Mouse (Mus musculus) liver, embryonic 12.5 days (tissue): ENCODE measurements around the gene Mindy2. TPM values are rescaled to one million over a fixed set of nuclear protein-coding genes. Genes with fewer than 3 reads are reported as not detected.

Experiments used
- ATAC-seq: fragments of 200-750 bp; cut with Nextera tagmentation; 2 replicates; pipeline ENCODE4 v1.8.0; 2017; ENCODE audit warnings: moderate number of reproducible peaks, mild to moderate bottlenecking, moderate library complexity
- H3K27ac ChIP-seq: fragments of 300-500 bp; sonication (generic); 2 replicates; pipeline ENCODE4 v1.5.1; 2016; ENCODE audit warnings: mild to moderate bottlenecking
- H3K27me3 ChIP-seq: fragments of 300-500 bp; sonication (generic); replicated peaks from 2 replicates; pipeline ENCODE4 v1.6.1; 2016; ENCODE audit warnings: mild to moderate bottlenecking, moderate library complexity
- H3K36me3 ChIP-seq: fragments of 300-500 bp; sonication (generic); 2 replicates; pipeline ENCODE4 v1.6.1; 2016; ENCODE audit warnings: mild to moderate bottlenecking, moderate library complexity
- H3K4me1 ChIP-seq: fragments of 300-500 bp; sonication (generic); 2 replicates; pipeline ENCODE4 v1.6.1; 2016
- H3K4me2 ChIP-seq: fragments of 300-500 bp; sonication (generic); 2 replicates; pipeline ENCODE4 v1.6.1; 2016; ENCODE audit warnings: mild to moderate bottlenecking, moderate library complexity
- H3K4me3 ChIP-seq: fragments of 300-500 bp; sonication (generic); 2 replicates; pipeline ENCODE4 v1.5.1; 2016; ENCODE audit warnings: mild to moderate bottlenecking, moderate library complexity
- H3K9ac ChIP-seq: fragments of 300-500 bp; sonication (generic); 2 replicates; pipeline ENCODE4 v1.6.1; 2016; ENCODE audit warnings: mild to moderate bottlenecking, moderate library complexity
- H3K9me3 ChIP-seq: fragments of 300-500 bp; sonication (generic); replicated peaks from 2 replicates; pipeline ENCODE4 v1.6.1; 2016; ENCODE audit warnings: mild to moderate bottlenecking, moderate library complexity
- WGBS: fragments of 180-500 bp; shearing (Covaris S2); methylation state at CpG from one replicate; pipeline ENCODE4 v1.1.7; 2016; ENCODE audit not compliant: insufficient replicate concordance; 5-methylcytosine and 5-hydroxymethylcytosine counted together
- polyA plus RNA-seq: library from polyadenylated mRNA; unstranded; fragments of >200 nt; fragmentation: Nextera tagmentation; extraction: Ambion mirVana; gene quantifications from 2 replicates; pipeline ENCODE4 v1.2.1, GENCODE M21; 2016

The Mindy2 gene
- polyA plus RNA-seq, 1 experiment from 2014 or later: 29.6 TPM

DNA sequence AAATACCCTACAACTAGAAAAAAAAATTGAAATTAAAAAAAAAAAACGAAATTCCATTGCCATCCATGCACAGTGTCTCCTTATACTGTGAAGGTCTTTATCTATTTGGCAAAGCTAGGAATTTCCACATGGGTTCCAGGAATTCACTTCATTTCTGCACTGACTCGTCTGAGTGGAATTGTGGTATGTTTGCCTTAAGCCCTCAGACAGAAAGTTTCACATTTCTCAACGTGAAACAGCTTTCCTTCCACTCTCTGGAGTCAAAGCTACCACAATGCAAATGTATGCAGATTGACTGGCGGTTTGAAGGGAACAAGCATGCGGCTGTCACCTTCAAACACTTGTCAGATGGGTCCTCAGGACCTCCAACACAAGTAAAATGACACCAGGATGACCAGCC is 25.3 kb downstream of the Mindy2 start:
- H3K9me3 ChIP-seq: no peaks in the 10 kb centered on the region
- H3K27ac ChIP-seq: no peak overlapping the region
- 40% methylated on average over 5 of the region's 5 CpGs for WGBS
- H3K27me3 ChIP-seq: no peaks in the 10 kb centered on the region
- no peak overlapping the region for H3K9ac ChIP-seq
- no peak overlapping the region for H3K4me3 ChIP-seq
- ATAC-seq: no peak
- H3K4me2 ChIP-seq: no peak overlapping the region
- no peaks in the 10 kb centered on the region for H3K4me1 ChIP-seq
- peaks cover 52% of the 10 kb centered on the region for H3K36me3 ChIP-seq

DNA sequence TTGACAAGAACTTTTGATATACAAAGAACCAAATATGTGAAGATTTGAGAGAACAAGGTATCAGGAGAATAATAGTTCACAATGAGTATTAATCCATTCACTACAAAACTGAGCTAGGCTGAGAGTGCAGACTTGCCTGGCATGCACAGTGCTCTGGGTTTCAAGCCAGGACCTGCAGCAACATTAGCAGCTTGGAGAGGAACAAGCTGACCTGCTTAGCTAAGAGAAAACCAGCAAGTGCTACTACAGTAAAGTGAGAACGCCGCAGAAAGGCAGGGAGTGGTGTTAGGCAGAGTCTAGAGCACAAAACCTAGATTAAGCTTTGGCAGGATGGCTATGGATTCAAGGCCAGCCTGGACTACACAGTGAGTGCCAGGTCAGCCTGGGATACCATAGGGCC is 27.3 kb downstream of the Mindy2 start:
- no peak overlapping the region for H3K9ac ChIP-seq
- no peak overlapping the region for H3K27ac ChIP-seq
- no peaks in the 10 kb centered on the region for H3K27me3 ChIP-seq
- no peak overlapping the region for H3K4me2 ChIP-seq
- no peak for ATAC-seq
- H3K36me3 ChIP-seq: peaks cover 65% of the 10 kb centered on the region
- no peak overlapping the region for H3K4me3 ChIP-seq
- WGBS: 94% methylated on average over 2 of the region's 2 CpGs
- no peaks in the 10 kb centered on the region for H3K9me3 ChIP-seq
- H3K4me1 ChIP-seq: no peaks in the 10 kb centered on the region

DNA sequence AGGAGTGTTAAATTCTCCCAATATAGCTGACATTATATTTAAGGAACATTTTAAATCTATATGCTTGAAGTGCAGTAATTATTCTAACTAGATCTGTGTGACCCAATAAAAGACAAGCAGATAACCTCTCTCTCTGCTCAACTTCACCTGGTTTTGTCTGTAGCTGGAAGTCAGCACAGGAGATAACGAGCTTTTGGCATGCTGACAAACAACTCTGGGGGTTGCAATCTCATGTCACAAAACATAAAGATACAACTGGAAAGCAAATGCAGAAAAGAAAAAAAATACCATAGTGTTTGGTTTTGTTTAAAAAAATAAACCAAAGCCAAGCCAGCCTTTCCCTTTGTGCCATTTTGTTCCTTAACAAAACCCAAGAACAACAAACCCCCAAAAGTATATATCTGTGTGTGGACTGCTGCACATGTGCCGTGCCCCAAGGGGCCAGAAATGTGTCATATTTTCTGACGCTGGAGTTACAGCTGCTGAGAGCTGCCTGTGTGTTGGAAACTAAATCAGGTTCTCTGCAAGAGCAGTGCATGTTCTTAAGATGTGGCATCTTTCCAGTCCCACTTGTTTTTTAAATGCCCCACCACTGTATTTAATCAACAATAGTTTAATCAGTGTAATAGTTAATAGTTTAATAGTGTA is 45.8 kb downstream of the Mindy2 start:
- Histone ChIP-seq H3K4me3 (no peak overlapping the region), H3K27me3 (no peaks in the 10 kb centered on the region), H3K36me3 (peaks cover 96% of the 10 kb centered on the region), H3K27ac (no peak overlapping the region), H3K4me2 (no peak overlapping the region), H3K9me3 (no peaks in the 10 kb centered on the region), H3K9ac (no peak overlapping the region), H3K4me1 (no peaks in the 10 kb centered on the region)
- ATAC-seq: no peak
- WGBS: 75% methylated on average over 3 of the region's 3 CpGs

DNA sequence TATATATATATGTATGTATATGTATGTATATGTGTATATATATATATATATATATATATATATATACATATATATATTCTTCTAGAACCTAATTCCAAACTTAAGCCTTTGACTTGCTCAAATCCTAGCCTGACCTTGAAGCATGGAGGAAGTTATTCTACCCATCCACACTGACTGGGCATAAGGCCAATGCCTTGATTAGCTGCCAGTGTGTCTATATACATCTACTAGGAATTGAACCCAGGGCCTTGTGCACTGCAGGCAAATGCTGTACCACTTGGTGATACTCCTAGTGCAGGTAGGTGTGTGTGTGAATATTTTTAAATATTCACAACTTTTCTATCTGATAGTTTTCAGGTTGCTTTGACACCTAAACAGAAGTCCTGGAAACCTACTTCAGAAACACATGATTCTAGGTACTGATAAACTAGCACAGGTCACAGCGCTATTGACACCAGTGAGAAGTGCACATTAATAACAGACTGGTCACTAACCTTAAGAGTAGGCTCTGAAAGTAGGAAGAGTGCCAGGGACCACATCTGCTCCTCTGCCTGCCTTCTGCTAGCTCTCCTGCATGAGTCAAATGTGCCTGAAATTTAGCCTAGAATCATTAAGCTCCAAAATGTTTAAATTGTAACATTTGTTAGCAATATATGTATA is 54.7 kb downstream of the Mindy2 start:
- WGBS: 97% methylated on average over 1 of the region's 1 CpGs
- no peak overlapping the region for H3K4me3 ChIP-seq
- no peak overlapping the region for H3K9ac ChIP-seq
- H3K27ac ChIP-seq: no peak overlapping the region
- ATAC-seq: no peak
- 0 out of 2 replicates have a peak, but pooled peaks cover 2% of the 10 kb centered on the region for H3K4me1 ChIP-seq
- peaks cover 82% of the 10 kb centered on the region for H3K36me3 ChIP-seq
- H3K9me3 ChIP-seq: no peaks in the 10 kb centered on the region
- H3K27me3 ChIP-seq: no peaks in the 10 kb centered on the region
- H3K4me2 ChIP-seq: no peak overlapping the region

DNA sequence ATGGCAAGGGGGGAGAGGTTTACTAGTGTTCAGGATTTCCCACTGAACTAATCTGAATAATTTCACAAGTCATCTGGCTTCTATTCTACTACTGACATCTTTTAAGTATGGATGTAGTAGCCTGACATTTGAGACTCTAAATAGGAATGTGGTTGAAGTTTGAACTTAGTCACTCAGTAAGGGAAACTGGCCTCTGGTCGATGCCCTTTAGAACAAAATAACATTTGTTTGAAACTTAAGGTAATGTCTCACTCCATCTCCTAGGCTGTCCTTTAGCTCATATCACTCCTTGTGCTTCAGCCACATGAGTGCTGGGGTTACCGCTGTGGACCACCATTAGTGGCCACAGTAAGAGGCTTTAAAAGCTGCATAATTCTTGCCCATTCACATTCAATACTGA is 58.7 kb downstream of the Mindy2 start:
- Histone ChIP-seq H3K4me3 (no peak overlapping the region), H3K27me3 (no peaks in the 10 kb centered on the region), H3K9me3 (no peaks in the 10 kb centered on the region), H3K9ac (no peak overlapping the region), H3K27ac (no peak overlapping the region), H3K4me2 (no peak overlapping the region), H3K4me1 (0 out of 2 replicates have a peak, but pooled peaks cover 2% of the 10 kb centered on the region), H3K36me3 (peaks cover 81% of the 10 kb centered on the region)
- ATAC-seq: no peak
- WGBS: 86% methylated on average over 2 of the region's 2 CpGs

DNA sequence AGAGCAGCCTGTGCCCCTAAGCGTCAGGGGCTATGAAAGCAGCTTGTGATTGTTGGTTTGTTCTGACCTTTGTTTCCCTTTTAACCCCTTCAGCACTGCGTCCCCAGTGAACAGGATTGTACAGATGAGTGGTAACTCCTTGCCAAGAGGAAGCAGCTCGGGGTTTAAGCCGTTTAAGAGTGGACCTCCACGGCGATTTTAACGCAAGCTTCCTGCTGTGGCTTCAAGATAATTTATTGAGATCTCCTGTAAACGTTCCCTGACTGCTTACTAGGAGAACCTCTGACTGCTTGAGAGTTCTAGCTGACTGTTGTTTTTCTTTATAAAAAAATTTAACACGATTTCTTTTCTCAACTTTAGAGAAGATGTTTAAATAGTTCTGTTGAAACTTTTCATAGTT is 65.5 kb downstream of the Mindy2 start:
- Histone ChIP-seq H3K27ac (no peak overlapping the region), H3K4me2 (no peak overlapping the region), H3K4me1 (peaks cover 6% of the 10 kb centered on the region; the same call in 1 of the 2 replicates), H3K9me3 (no peaks in the 10 kb centered on the region), H3K27me3 (no peaks in the 10 kb centered on the region), H3K4me3 (no peak overlapping the region), H3K36me3 (peaks cover 95% of the 10 kb centered on the region), H3K9ac (no peak overlapping the region)
- WGBS: 32% methylated on average over 9 of the region's 9 CpGs
- no peak for ATAC-seq

DNA sequence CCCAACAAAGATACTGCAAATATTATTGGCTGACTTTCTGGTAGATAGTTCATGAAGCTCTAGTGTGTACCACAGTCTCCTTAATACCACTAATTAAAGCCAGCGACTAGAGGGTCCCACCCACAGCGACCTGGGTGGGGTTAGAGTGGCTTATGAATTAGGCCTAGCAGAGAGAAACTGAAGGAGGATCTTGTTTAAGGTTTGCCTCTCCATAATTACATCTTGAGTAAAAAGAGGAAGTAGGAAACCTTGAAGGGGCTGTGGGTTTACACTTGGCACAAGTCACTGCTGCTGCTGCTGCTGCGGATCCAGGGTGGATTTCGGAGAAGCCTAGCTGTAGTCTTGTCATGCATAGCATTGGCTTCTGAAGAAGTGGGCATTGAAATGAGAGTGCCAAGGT is 66.2 kb downstream of the Mindy2 start:
- Histone ChIP-seq H3K9me3 (no peaks in the 10 kb centered on the region), H3K4me3 (no peak overlapping the region), H3K36me3 (peaks cover 96% of the 10 kb centered on the region), H3K27me3 (no peaks in the 10 kb centered on the region), H3K9ac (0 out of 2 replicates have a peak overlapping the region, but pooled peaks have one; percentile 0), H3K4me1 (peaks cover 6% of the 10 kb centered on the region; the same call in 1 of the 2 replicates), H3K4me2 (no peak overlapping the region), H3K27ac (peak overlapping the region; percentile 43; the same call in 1 of the 2 replicates)
- ATAC-seq: no peak
- 54% methylated on average over 4 of the region's 4 CpGs for WGBS

DNA sequence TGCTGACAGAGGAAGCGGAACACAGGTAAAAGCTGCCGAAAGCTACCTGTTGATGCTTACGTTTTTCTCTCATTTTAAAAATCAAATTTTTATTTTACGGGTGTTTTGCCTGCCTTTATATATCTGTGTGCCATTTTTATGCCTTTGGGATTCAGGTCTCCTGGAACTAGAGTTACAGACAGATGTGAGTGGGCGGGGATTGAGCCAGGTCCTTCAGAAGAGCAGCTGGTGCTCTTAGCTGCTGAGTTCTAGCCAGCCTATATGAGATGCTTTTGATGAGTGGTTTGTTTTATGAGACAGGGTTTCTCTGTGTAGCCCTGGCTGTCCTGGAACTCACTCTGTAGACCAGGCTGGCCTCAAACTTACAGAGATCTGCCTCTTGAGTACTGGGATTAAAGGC is 69.8 kb downstream of the Mindy2 start:
- Histone ChIP-seq H3K36me3 (peaks cover 93% of the 10 kb centered on the region), H3K27me3 (no peaks in the 10 kb centered on the region), H3K4me3 (no peak overlapping the region), H3K9me3 (no peaks in the 10 kb centered on the region), H3K9ac (no peak overlapping the region), H3K27ac (no peak overlapping the region), H3K4me1 (peaks cover 10% of the 10 kb centered on the region), H3K4me2 (no peak overlapping the region)
- ATAC-seq: no peak
- WGBS: 85% methylated on average over 5 of the region's 5 CpGs

DNA sequence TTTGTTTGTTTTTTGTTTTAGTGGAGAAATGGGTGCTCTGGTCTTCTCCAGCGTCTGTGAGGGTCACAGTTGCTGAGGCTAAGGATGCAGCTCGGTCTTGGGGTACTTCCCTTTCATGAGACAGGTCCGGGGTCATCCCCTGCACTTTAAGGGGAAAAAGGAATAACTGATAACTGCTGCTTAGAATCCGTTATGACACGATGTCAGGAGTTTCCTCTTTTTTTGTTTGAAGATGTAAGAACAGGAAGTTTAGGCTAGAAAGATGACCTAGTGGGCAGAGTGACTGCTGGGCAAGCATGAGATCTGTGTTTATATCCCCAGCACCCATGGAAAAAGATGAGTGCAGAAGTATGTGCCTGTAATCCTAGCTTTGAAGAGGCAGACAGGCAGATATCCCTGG is 71.8 kb downstream of the Mindy2 start:
- Histone ChIP-seq H3K9me3 (no peaks in the 10 kb centered on the region), H3K27me3 (no peaks in the 10 kb centered on the region), H3K9ac (no peak overlapping the region), H3K4me2 (no peak overlapping the region), H3K4me3 (no peak overlapping the region), H3K4me1 (peaks cover 3% of the 10 kb centered on the region; the same call in 1 of the 2 replicates), H3K27ac (no peak overlapping the region), H3K36me3 (peaks cover 92% of the 10 kb centered on the region)
- no peak for ATAC-seq
- WGBS: 36% methylated on average over 5 of the region's 5 CpGs

DNA sequence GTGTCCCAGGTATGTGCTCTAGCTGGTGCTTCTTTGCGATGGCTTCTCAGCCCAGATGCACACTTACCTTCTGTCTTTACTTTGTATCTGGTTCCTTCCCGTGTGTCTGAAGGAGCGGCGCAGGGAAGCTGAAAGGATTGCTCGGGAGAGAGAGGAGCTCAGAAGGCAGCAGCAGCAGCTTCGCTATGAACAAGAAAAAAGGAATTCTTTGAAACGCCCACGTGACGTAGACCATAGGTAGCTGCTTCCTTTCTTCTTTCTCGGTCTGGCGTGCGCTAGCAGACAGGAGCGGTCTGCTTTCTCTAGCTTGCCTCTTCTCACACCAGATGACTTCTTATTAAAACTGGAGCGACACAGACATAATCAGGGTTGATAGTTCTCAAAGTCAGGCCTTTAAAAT is 72.3 kb downstream of the Mindy2 start:
- H3K4me1 ChIP-seq: peaks cover 3% of the 10 kb centered on the region; the same call in 1 of the 2 replicates
- H3K4me3 ChIP-seq: no peak overlapping the region
- no peak overlapping the region for H3K9ac ChIP-seq
- WGBS: 83% methylated on average over 14 of the region's 14 CpGs
- H3K27ac ChIP-seq: no peak overlapping the region; the same call in 1 of the 2 replicates
- ATAC-seq: no peak
- H3K36me3 ChIP-seq: peaks cover 92% of the 10 kb centered on the region
- no peaks in the 10 kb centered on the region for H3K27me3 ChIP-seq
- H3K4me2 ChIP-seq: no peak overlapping the region
- no peaks in the 10 kb centered on the region for H3K9me3 ChIP-seq

DNA sequence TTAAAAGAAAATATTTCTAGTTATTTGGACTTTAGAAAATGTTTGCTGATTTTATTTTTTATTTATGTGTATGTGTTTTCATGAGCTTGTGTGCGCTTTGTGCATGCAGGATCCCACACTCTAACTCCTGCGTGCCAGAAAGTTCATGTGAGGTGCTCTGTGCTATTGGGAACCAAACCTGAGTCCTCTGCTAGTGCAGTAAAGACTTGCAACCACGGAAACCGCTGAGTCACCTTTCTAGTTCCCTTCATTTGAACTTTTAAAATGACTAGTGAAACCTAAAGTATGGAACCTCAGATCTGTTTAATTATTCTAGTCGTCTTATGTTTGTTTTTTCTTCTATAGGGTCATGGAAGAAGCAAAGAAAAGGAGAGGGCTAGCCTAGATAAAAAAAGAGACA is 76.0 kb downstream of the Mindy2 start:
- WGBS: 80% methylated on average over 5 of the region's 5 CpGs

DNA sequence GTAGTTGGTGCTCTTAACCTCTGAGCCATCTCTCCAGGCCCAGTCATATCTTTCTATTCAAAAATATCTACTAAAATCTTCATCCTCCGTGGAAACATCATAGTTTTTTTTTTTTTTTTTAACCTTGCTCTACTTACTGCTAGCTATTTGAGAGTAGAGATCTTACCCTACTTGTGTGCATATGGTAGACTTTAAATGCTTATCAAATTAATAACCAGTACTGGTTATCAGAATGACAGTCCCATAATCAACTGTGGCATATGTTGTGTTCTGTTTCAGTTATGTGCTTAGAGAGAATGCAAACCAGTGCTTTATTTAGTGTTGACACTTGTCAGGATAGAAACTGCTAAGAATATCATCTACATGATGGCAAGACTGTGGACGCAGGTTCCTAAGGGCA is 78.9 kb downstream of the Mindy2 start:
- no peak overlapping the region for H3K4me2 ChIP-seq
- H3K27me3 ChIP-seq: no peaks in the 10 kb centered on the region
- no peaks in the 10 kb centered on the region for H3K9me3 ChIP-seq
- no peak overlapping the region for H3K27ac ChIP-seq
- H3K36me3 ChIP-seq: peaks cover 89% of the 10 kb centered on the region
- no peak overlapping the region for H3K9ac ChIP-seq
- ATAC-seq: no peak
- H3K4me3 ChIP-seq: no peak overlapping the region
- no peaks in the 10 kb centered on the region for H3K4me1 ChIP-seq
- 78% methylated on average over 2 of the region's 2 CpGs for WGBS

More for the DNA sequence above, 76.0 kb downstream of the Mindy2 start:
- Histone ChIP-seq H3K4me2 (no peak overlapping the region), H3K36me3 (peaks cover 89% of the 10 kb centered on the region), H3K9me3 (no peaks in the 10 kb centered on the region), H3K4me3 (no peak overlapping the region), H3K27ac (no peak overlapping the region), H3K4me1 (peaks cover 3% of the 10 kb centered on the region; the same call in 1 of the 2 replicates), H3K9ac (no peak overlapping the region), H3K27me3 (no peaks in the 10 kb centered on the region)
- no peak for ATAC-seq
